Mouse (Mus musculus) left cerebral cortex, adult 6 months (tissue): ENCODE measurements around the gene Dlx3. TPM values are rescaled to one million over a fixed set of nuclear protein-coding genes. Genes with fewer than 3 reads are reported as not detected.

ENCODE experiments used
- long read RNA-seq, 2 experiments: library from polyadenylated mRNA; unstranded; transcript quantifications; one replicate each; pipeline ENCODE4 v2.0.0; 2019 to 2020
- polyA plus RNA-seq: library from polyadenylated mRNA; unstranded; fragments of <200 nt; fragmentation: Nextera tagmentation; gene quantifications from 2 replicates; pipeline ENCODE4 v1.2.3, GENCODE M21; 2021

The Dlx3 gene
- not detected in 2 replicates for polyA plus RNA-seq
- long read RNA-seq, experiment 1 = 0 reads
- long read RNA-seq, experiment 2 = 0 reads

DNA sequence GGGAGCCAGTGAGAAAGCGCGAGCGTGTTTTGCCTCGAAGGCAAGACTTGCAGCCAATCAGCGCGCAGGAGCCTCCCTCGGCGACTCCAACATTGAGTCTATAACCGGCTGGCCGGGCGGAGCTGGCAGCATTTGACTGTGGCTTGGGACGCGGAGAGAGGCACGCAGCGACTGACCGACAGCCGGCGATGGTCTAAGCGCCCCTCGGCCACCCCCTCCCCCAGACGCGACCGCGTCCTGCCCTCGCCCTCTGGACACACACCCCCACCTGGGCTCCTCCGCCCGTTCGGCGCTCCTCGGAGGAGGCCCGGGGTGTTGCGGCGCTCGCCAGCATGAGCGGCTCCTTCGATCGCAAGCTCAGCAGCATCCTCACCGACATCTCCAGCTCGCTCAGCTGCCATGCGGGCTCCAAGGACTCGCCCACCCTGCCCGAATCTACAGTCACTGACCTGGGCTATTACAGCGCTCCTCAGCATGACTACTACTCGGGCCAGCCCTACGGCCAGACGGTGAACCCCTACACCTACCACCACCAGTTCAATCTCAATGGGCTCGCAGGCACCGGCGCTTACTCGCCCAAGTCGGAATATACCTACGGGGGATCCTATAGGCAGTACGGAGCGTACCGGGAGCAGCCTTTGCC lies at the start of gene Dlx3:
Gene Dlx3, plus strand, starts transcription at position 130 of the 643 bp plus-strand sequence.

GRCm38 (mm10) chr11:95076536-95077111 lies 43.3 kb upstream of the Dlx3 start, which contains the start of gene Itga3:
Gene Itga3, minus strand, starts transcription at chr11:95076801.

DNA sequence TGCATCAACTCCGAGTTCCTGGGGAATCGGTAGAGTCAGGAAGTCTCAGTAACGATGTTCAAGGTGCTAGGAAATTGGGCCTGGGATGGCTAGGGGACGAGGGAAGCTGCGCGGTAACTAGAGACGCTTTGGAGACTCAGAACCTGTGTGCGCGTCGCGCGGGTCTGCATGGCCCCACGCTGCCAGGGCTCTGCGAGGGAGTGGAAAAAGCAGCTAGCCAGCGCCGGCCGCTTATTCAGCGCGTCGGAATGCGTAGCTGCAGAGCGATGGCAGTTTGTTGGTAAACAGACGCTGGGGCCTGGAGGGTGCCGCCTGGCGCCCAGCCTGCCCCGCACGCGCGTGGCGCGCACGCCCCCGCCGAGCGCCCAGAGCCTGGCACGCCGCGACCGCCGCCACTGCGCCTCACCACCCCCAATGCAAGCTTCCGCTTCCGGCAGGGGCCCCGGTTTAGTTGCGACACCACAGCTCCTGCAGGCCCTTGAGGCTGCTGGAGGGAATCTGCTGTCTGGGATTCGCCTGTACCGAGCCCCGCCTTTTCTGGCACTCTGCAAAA lies 26.0 kb downstream of the Dlx3 start, which contains the start of gene Dlx4:
Gene Dlx4, minus strand, starts transcription at position 413 of the 553 bp plus-strand sequence.

Other genes with a start within 250 kb of the Dlx3 start
- 1.2 and 3.4 TPM in 2 replicates for gene Col1a1, start 183.9 kb upstream of the Dlx3 start, polyA plus RNA-seq
- gene Hils1, start 152.5 kb upstream of the Dlx3 start, polyA plus RNA-seq = not detected in 2 replicates
- 0.41 and 1.1 TPM in 2 replicates for gene Sgca, start 143.8 kb upstream of the Dlx3 start, polyA plus RNA-seq
- gene Ppp1r9b, start 129.1 kb upstream of the Dlx3 start, polyA plus RNA-seq = 26.6 and 46.8 TPM in 2 replicates
- 10.4 and 12.8 TPM in 2 replicates for gene Samd14, start 110.2 kb upstream of the Dlx3 start, polyA plus RNA-seq
- gene Pdk2, start 78.8 kb upstream of the Dlx3 start, polyA plus RNA-seq = 94.4 and 113 TPM in 2 replicates
- 1.9 and 2.3 TPM in 2 replicates for gene Itga3, start 43.3 kb upstream of the Dlx3 start, polyA plus RNA-seq
- gene Dlx4, start 26.1 kb downstream of the Dlx3 start, polyA plus RNA-seq = 0.28 and 0.49 TPM in 2 replicates
- not detected in 2 replicates for gene Tac4, start 141.4 kb downstream of the Dlx3 start, polyA plus RNA-seq
- 39.0 and 45.9 TPM in 2 replicates for gene Kat7, start 190.1 kb downstream of the Dlx3 start, polyA plus RNA-seq
- gene Fam117a, start 216.9 kb downstream of the Dlx3 start, polyA plus RNA-seq = 0.49 and 0.78 TPM in 2 replicates